Comparison of ENCODE assay signal across 35 mouse cellular contexts in the genomic region with DNA sequence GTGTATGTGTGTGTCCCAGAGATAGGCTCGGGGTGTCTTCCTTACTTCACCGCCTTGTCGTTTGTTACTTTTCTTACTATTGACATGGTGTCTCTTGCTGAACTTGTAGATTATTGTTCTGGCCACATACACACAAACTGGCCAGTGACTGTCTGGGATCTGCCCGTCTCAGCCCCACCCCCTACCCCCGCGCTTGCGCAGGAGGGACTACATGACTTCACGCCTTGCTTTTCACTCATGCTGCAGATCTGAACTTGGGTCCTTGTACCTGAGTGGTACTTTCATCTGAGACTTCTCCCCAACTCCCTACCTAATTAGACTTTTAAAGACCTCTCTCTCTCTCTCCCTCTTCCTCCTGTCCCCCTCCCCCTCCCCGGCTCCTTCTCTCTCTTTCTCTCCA. TPM values are rescaled to one million over a fixed set of nuclear protein-coding genes. Genes with fewer than 3 reads are reported as not detected.
"Had no signal": no experiment of that assay in that cellular context is flagged by ENCODE, and none has a peak within 500 bp of the region (broad histone marks: within the 10 kb centered on the region; RNA-seq: fewer than 3 reads in every experiment).

No protein-coding gene starts in this region.

- H3K27ac ChIP-seq: heart, adult 2 months; heart, embryonic 13.5 days; heart, embryonic 15.5 days; hindbrain, embryonic 13.5 days; hindbrain, embryonic 15.5 days; hindbrain, postnatal 0 days; kidney, embryonic 15.5 days; kidney, postnatal 0 days; left cerebral cortex, adult 2 months; limb, embryonic 10.5 days; limb, embryonic 12.5 days; liver, embryonic 12.5 days; liver, embryonic 14.5 days had no signal

- H3K4me3 ChIP-seq: heart, adult 2 months; heart, embryonic 13.5 days; heart, embryonic 15.5 days; hindbrain, embryonic 13.5 days; hindbrain, embryonic 15.5 days; kidney, embryonic 15.5 days; left cerebral cortex, adult 2 months; limb, embryonic 10.5 days; limb, embryonic 12.5 days; liver, embryonic 12.5 days had no signal

- H3K9me3 ChIP-seq: heart, embryonic 13.5 days; heart, embryonic 15.5 days; hindbrain, embryonic 13.5 days; hindbrain, embryonic 15.5 days; kidney, embryonic 15.5 days; limb, embryonic 10.5 days; limb, embryonic 12.5 days; liver, embryonic 12.5 days had no signal

- DNase-seq: gastrocnemius, postnatal 14 days; gastrocnemius, postnatal 36 days; heart, adult 2 months; heart, postnatal 14 days; heart, postnatal 36 days; kidney, adult 18-20 months; kidney, adult 9 months; kidney, postnatal 14 days; kidney, postnatal 36 days; liver had no signal

- H3K4me2 ChIP-seq: heart, embryonic 11.5 days; heart, embryonic 13.5 days; heart, embryonic 15.5 days; hindbrain, embryonic 13.5 days; hindbrain, embryonic 15.5 days; kidney, embryonic 15.5 days; limb, embryonic 12.5 days; liver, embryonic 12.5 days had no signal

- H3K4me1 ChIP-seq: hindbrain, embryonic 13.5 days; hindbrain, embryonic 15.5 days; kidney, embryonic 15.5 days; limb, embryonic 12.5 days; liver, embryonic 12.5 days had no signal

- ATAC-seq: hindbrain, postnatal 0 days; intestine, embryonic 16.5 days; liver, embryonic 12.5 days had no signal

- H3K9ac ChIP-seq: heart, embryonic 13.5 days; heart, embryonic 15.5 days; hindbrain, embryonic 13.5 days; hindbrain, embryonic 15.5 days; kidney, embryonic 15.5 days; limb, embryonic 12.5 days; liver, embryonic 12.5 days; liver, embryonic 14.5 days had no signal

- H3K36me3 ChIP-seq: heart, embryonic 13.5 days; heart, embryonic 15.5 days; hindbrain, embryonic 13.5 days; hindbrain, embryonic 15.5 days; kidney, embryonic 15.5 days; limb, embryonic 10.5 days; limb, embryonic 12.5 days had no signal

- H3K27me3 ChIP-seq: heart, embryonic 13.5 days; heart, embryonic 15.5 days; hindbrain, embryonic 13.5 days; hindbrain, embryonic 15.5 days; kidney, embryonic 15.5 days; limb, embryonic 12.5 days; liver, embryonic 12.5 days had no signal

RNA-seq across cellular contexts. Expression of a gene that starts 6.3 kb away (rescaled TPM):
- total RNA-seq: hematopoietic stem cell, adult 5-6 weeks had no signal
- polyA plus RNA-seq: hindbrain, embryonic 11.5 days; hindbrain, embryonic 13.5 days; hindbrain, embryonic 15.5 days; hindbrain, postnatal 0 days; limb, embryonic 10.5 days; limb, embryonic 12.5 days had no signal

RNA-seq across cellular contexts. Expression of a gene that starts 35.0 kb away (rescaled TPM):
- total RNA-seq: gastrocnemius, adult 8-10 months; gastrocnemius, postnatal 36 days; heart, adult 2 months; layer of hippocampus, adult 18-20 months; layer of hippocampus, adult 8-10 months had no signal
- polyA plus RNA-seq: hindbrain, embryonic 11.5 days; limb, embryonic 10.5 days had no signal

RNA-seq across cellular contexts. Expression of a gene that starts 38.1 kb away (rescaled TPM):
- total RNA-seq: gastrocnemius, adult 18-20 months; gastrocnemius, adult 8-10 months; gastrocnemius, postnatal 14 days; gastrocnemius, postnatal 36 days; heart, adult 2 months; heart, postnatal 36 days; hematopoietic stem cell, adult 5-6 weeks; hindbrain, postnatal 0 days; layer of hippocampus, postnatal 10 days had no signal
- polyA plus RNA-seq: heart, adult 2 months; heart, embryonic 11.5 days; heart, embryonic 13.5 days; heart, embryonic 15.5 days; heart, postnatal 0 days; hindbrain, embryonic 11.5 days; intestine, embryonic 14.5 days; intestine, embryonic 16.5 days; kidney, embryonic 15.5 days; kidney, postnatal 0 days; large intestine, adult 2 months; limb, embryonic 10.5 days; limb, embryonic 12.5 days; liver, embryonic 12.5 days; liver, embryonic 14.5 days; liver, embryonic 16.5 days had no signal
